Mouse (Mus musculus): ENCODE measurements around the gene Emilin2. TPM values are rescaled to one million over a fixed set of nuclear protein-coding genes. Genes with fewer than 3 reads are reported as not detected.

The Emilin2 gene
- polyA plus RNA-seq, 1 experiment from 2014 or later, result 1.4 TPM

DNA sequence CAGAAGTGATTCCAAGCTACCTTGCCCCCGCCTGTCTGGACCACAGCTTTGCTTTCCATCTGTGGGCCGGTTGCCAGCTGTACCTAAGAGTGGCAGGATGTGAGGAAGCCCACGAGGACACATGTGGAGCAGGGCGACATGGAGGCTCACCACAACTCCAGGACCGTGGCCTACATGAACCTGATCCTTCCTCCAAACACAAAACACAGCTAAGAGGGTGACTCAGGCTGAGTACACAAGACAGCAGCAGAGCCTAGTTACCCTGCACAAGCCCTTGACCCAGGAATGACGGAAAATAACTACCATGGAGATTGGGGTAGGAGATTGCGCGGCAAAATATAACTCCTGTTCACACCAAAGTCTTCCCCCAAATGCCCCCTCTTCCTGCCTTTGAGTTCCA lies 44.4 kb downstream of the Emilin2 start:
- no peak for DNase-seq (ENCODE audit: low spot score)

DNA sequence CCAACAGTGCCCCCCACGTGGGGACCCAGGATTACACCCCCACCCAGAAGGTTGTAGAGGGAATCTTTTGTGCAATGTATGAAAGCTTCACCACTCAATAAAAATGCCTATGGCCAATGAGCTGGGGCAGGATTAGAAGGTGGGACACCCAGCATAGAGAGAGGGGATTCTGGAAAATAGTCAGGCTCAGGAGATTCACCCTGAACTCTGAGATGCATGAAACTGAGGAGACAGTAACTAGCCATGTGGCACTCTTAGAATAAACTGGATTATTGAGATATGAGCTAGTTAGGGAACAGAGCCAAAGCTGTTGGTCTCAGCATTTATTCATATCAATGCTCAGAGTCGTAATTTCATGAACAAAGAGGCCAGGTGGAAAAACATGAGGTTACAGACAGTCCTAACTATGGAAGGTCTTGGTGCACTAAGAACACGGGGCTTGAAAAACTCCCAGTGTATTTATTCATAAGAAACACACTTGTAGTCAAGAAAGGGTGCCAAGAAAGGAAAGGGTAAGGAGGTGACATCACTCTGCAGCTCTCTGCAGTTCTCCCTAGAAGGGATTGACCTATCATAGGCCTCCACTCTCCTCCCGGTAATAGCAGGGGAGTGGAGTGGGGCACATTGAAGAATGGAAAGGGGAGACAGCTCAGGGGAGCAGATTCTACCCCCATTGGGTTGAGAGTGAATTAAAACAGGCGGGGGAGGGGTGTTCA lies 46.3 kb downstream of the Emilin2 start:
- Histone ChIP-seq H3K4me3 (ENCODE audit: low read depth, low read length) (no peak overlapping the region), H3K27ac (replicated peaks) (no peak overlapping the region), H3K27me3 (ENCODE audit: control insufficient read depth, insufficient read depth, low read length) (no peaks in the 10 kb centered on the region), H3K4me1 (replicated peaks; ENCODE audit: control insufficient read depth, insufficient read depth) (no peaks in the 10 kb centered on the region), H3K9me3 (ENCODE audit: control insufficient read depth, low read length) (no peaks in the 10 kb centered on the region), H3K9ac (ENCODE audit: low read length) (no peak overlapping the region), H3K4me2 (replicated peaks; ENCODE audit: low read depth) (no peak overlapping the region), H3K36me3 (ENCODE audit: control insufficient read depth, insufficient read depth, low read length) (no peaks in the 10 kb centered on the region)
- ATAC-seq (ENCODE audit: low FRiP score, low TSS enrichment), result no peak
- 49% methylated on average over 5 of the region's 5 CpGs for WGBS
- DNase-seq (ENCODE audit: low spot score), result no peak
- no peak for TF ChIP-seq EP300 (optimal IDR thresholded peaks at IDR 0.05)
- no peak for TF ChIP-seq CTCF (IDR thresholded peaks at IDR 0.05; ENCODE audit: low read depth)

More for the DNA sequence above, 44.4 kb downstream of the Emilin2 start:
- Histone ChIP-seq H3K4me1 (replicated peaks; ENCODE audit: control insufficient read depth, insufficient read depth) (no peaks in the 10 kb centered on the region), H3K4me3 (ENCODE audit: low read depth, low read length) (no peak overlapping the region), H3K9ac (ENCODE audit: low read length) (no peak overlapping the region), H3K36me3 (ENCODE audit: control insufficient read depth, insufficient read depth, low read length) (no peaks in the 10 kb centered on the region), H3K27me3 (ENCODE audit: control insufficient read depth, insufficient read depth, low read length) (no peaks in the 10 kb centered on the region), H3K9me3 (ENCODE audit: control insufficient read depth, low read length) (no peaks in the 10 kb centered on the region), H3K27ac (replicated peaks) (no peak overlapping the region), H3K4me2 (replicated peaks; ENCODE audit: low read depth) (no peak overlapping the region)
- no peak for TF ChIP-seq EP300 (optimal IDR thresholded peaks at IDR 0.05)
- TF ChIP-seq CTCF (IDR thresholded peaks at IDR 0.05; ENCODE audit: low read depth), result no peak
- 74% methylated on average over 8 of the region's 8 CpGs for WGBS
- peak; percentile 60; the same call in 1 of the 2 replicates for ATAC-seq (ENCODE audit: low FRiP score, low TSS enrichment)

DNA sequence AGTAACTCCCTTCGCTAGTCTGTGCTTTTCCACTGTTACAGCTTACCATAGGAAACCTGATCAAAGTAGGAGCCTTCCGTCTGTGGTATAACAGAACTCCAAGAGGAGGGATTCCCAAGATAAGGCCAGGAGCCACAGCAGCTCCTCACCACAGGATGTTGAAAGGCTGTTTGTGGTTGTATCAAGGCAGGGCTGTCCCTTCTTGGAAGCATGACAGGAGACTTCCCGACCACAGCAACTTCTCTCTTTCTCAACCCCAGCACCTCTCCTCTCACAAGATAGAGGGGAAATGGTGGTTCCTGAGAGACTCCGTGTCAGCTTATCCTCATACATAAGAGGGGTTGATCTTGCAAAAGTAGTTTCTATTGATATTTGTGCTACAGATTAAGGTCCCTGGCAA lies 47.0 kb downstream of the Emilin2 start:
- Histone ChIP-seq H3K9ac (ENCODE audit: low read length) (no peak overlapping the region), H3K36me3 (ENCODE audit: control insufficient read depth, insufficient read depth, low read length) (no peaks in the 10 kb centered on the region), H3K4me3 (ENCODE audit: low read depth, low read length) (no peak overlapping the region), H3K9me3 (ENCODE audit: control insufficient read depth, low read length) (no peaks in the 10 kb centered on the region), H3K27ac (replicated peaks) (no peak overlapping the region), H3K4me1 (replicated peaks; ENCODE audit: control insufficient read depth, insufficient read depth) (no peaks in the 10 kb centered on the region), H3K27me3 (ENCODE audit: control insufficient read depth, insufficient read depth, low read length) (no peaks in the 10 kb centered on the region), H3K4me2 (replicated peaks; ENCODE audit: low read depth) (no peak overlapping the region)
- DNase-seq (ENCODE audit: low spot score) (no peak), ATAC-seq (ENCODE audit: low FRiP score, low TSS enrichment) (no peak)
- no peak for TF ChIP-seq CTCF (IDR thresholded peaks at IDR 0.05; ENCODE audit: low read depth)
- no peak for TF ChIP-seq EP300 (optimal IDR thresholded peaks at IDR 0.05)
- 73% methylated on average over 4 of the region's 4 CpGs for WGBS

DNA sequence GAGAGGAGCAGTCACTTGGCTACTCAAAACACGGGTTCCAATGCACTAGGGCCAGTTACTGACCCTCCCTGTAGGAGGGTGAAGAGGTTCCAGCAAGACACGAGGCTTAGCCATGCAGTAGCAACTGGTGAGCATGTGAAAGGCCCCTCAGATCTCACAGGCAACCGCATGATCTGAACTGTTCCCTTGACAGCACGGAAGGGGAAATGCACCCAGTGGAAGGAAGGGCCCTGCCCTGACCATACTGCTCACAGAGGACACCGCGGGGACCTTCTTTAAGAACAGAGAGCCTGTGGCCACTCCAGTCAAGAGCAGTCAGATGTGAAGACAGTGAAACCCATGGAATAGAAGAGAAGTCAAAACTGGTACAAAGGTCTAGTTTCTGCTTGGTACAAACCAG lies 48.6 kb downstream of the Emilin2 start:
- no peak for ATAC-seq (ENCODE audit: low FRiP score, low TSS enrichment)
- Histone ChIP-seq H3K27ac (replicated peaks) (no peak overlapping the region), H3K9ac (ENCODE audit: low read length) (no peak overlapping the region), H3K27me3 (ENCODE audit: control insufficient read depth, insufficient read depth, low read length) (no peaks in the 10 kb centered on the region), H3K9me3 (ENCODE audit: control insufficient read depth, low read length) (no peaks in the 10 kb centered on the region), H3K4me2 (replicated peaks; ENCODE audit: low read depth) (no peak overlapping the region), H3K36me3 (ENCODE audit: control insufficient read depth, insufficient read depth, low read length) (no peaks in the 10 kb centered on the region), H3K4me1 (replicated peaks; ENCODE audit: control insufficient read depth, insufficient read depth) (no peaks in the 10 kb centered on the region), H3K4me3 (ENCODE audit: low read depth, low read length) (no peak overlapping the region)
- 73% methylated on average over 6 of the region's 6 CpGs for WGBS
- TF ChIP-seq EP300 (optimal IDR thresholded peaks at IDR 0.05) (no peak), CTCF (IDR thresholded peaks at IDR 0.05; ENCODE audit: low read depth) (no peak)
- DNase-seq (ENCODE audit: low spot score), result no peak

DNA sequence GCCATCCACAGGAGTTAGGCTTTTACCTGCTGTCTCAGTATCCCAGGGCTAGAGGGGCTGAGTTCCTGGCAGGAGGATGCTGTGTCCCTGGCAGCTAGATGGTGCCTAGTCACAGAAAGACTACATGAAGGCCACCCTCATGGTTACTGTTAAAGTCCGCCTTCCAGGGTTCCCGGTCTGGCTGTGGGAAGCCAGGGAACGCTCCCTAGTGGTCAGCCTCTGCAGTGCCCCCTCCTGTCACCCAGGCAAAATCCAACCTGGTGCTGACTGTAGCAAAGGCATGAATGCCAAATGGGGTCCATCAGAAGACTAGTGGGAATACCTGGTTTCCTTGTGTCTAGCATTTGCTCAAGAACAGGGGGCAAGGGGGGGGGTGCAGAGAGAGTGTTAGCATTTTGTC lies 51.1 kb downstream of the Emilin2 start:
- ATAC-seq (ENCODE audit: low FRiP score, low TSS enrichment), result no peak
- Histone ChIP-seq H3K4me2 (replicated peaks; ENCODE audit: low read depth) (no peak overlapping the region), H3K9me3 (ENCODE audit: control insufficient read depth, low read length) (no peaks in the 10 kb centered on the region), H3K4me1 (replicated peaks; ENCODE audit: control insufficient read depth, insufficient read depth) (no peaks in the 10 kb centered on the region), H3K36me3 (ENCODE audit: control insufficient read depth, insufficient read depth, low read length) (no peaks in the 10 kb centered on the region), H3K27ac (replicated peaks) (no peak overlapping the region), H3K9ac (ENCODE audit: low read length) (no peak overlapping the region), H3K27me3 (ENCODE audit: control insufficient read depth, insufficient read depth, low read length) (no peaks in the 10 kb centered on the region), H3K4me3 (ENCODE audit: low read depth, low read length) (no peak overlapping the region)
- TF ChIP-seq CTCF (IDR thresholded peaks at IDR 0.05; ENCODE audit: low read depth), result peak; percentile 45
- no peak for TF ChIP-seq EP300 (optimal IDR thresholded peaks at IDR 0.05)
- WGBS, result 42% methylated on average over 3 of the region's 3 CpGs
- no peak for DNase-seq (ENCODE audit: low spot score)

DNA sequence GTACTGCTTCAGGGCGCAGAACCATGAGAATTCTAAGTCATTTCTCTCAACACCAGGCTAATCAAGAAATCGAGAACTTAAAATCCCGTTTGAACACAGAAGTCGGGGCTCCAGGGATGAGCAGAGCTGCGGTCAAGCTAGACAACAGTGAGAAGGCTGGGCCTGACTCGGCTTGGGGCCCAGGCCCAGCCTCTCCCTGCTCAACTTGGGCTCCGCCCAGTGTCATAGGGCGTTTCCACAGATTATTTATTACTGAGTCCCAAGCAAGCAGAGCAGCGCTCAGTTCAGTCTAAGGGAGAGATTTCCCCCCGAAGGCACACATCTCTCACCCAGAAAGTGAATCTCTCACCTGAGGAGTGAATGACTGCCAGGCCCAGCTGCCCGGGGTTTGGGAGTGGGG lies 52.1 kb downstream of the Emilin2 start:
- TF ChIP-seq CTCF (IDR thresholded peaks at IDR 0.05; ENCODE audit: low read depth), result no peak
- no peak for TF ChIP-seq EP300 (optimal IDR thresholded peaks at IDR 0.05)
- Histone ChIP-seq H3K4me2 (replicated peaks; ENCODE audit: low read depth) (0 out of 2 replicates have a peak overlapping the region, but pooled peaks have one; percentile 24), H3K4me1 (replicated peaks; ENCODE audit: control insufficient read depth, insufficient read depth) (no peaks in the 10 kb centered on the region), H3K4me3 (ENCODE audit: low read depth, low read length) (no peak overlapping the region), H3K27ac (replicated peaks) (no peak overlapping the region), H3K27me3 (ENCODE audit: control insufficient read depth, insufficient read depth, low read length) (no peaks in the 10 kb centered on the region), H3K9ac (ENCODE audit: low read length) (no peak overlapping the region), H3K36me3 (ENCODE audit: control insufficient read depth, insufficient read depth, low read length) (no peaks in the 10 kb centered on the region), H3K9me3 (ENCODE audit: control insufficient read depth, low read length) (no peaks in the 10 kb centered on the region)
- peak; percentile 77 for ATAC-seq (ENCODE audit: low FRiP score, low TSS enrichment)
- peak; percentile 61 for DNase-seq (ENCODE audit: low spot score)
- 37% methylated on average over 11 of the region's 11 CpGs for WGBS
